Mouse (Mus musculus) myocyte (in vitro differentiated cells): ENCODE measurements around the gene Hic1. TPM values are rescaled to one million over a fixed set of nuclear protein-coding genes. Genes with fewer than 3 reads are reported as not detected.
A peak's percentile ranks its signal among the peaks of the same experiment; 100 is the strongest.

Experiments used
- H3K27me3 ChIP-seq: one replicate; pipeline ENCODE4 v1.6.1; 2011; ENCODE audit not compliant: control insufficient read depth, insufficient read depth, insufficient read length
- H3K36me3 ChIP-seq: one replicate; pipeline ENCODE4 v1.6.1; 2011; ENCODE audit not compliant: control insufficient read depth, insufficient read depth
- H3K4me2 ChIP-seq: one replicate; pipeline ENCODE4 v1.6.1; 2011; ENCODE audit warnings: low read depth, control low read depth
- H3K4me3 ChIP-seq: one replicate; pipeline ENCODE4 v1.5.1; 2011; ENCODE audit warnings: mild to moderate bottlenecking, control low read depth, moderate library complexity
- H3K79me2 ChIP-seq: one replicate; pipeline ENCODE4 v1.6.1; 2011; ENCODE audit not compliant: control insufficient read depth, insufficient read depth
- H3ac ChIP-seq: one replicate; pipeline ENCODE4 v1.6.1; 2011; ENCODE audit not compliant: control insufficient read depth, insufficient read length
- CEBPB ChIP-seq: IDR thresholded peaks from 2 replicates; pipeline ENCODE4 v1.6.1; 2011; ENCODE audit warnings: mild to moderate bottlenecking, moderate library complexity; ENCODE audit not compliant: poor library complexity, insufficient read depth, severe bottlenecking
- E2F4 ChIP-seq: IDR thresholded peaks from one replicate; pipeline ENCODE4 v1.6.1; 2011; ENCODE audit warnings: mild to moderate bottlenecking, control low read depth, moderate library complexity; ENCODE audit not compliant: insufficient read depth
- MAX ChIP-seq: IDR thresholded peaks from one replicate; pipeline ENCODE4 v1.6.1; 2011; ENCODE audit warnings: low read depth, mild to moderate bottlenecking, control low read depth
- MYOD1 ChIP-seq, 3 experiments: IDR thresholded peaks; one replicate each; pipeline ENCODE4 v1.6.1; 2011; ENCODE audit warnings: control low read depth in 2 of 3, low read depth in 2 of 3, mild to moderate bottlenecking in 2 of 3, moderate library complexity in 1 of 3; ENCODE audit not compliant: insufficient read length in 2 of 3, control insufficient read depth in 1 of 3
- MYOG ChIP-seq, 3 experiments: IDR thresholded peaks; one replicate each; pipeline ENCODE4 v1.6.1; 2011; ENCODE audit warnings: control low read depth in 2 of 3, low read depth in 2 of 3, mild to moderate bottlenecking in 2 of 3; ENCODE audit not compliant: insufficient read length in 2 of 3, control insufficient read depth in 1 of 3, insufficient read depth in 1 of 3
- POLR2A ChIP-seq: IDR thresholded peaks from one replicate; pipeline ENCODE4 v1.6.1; 2011; ENCODE audit warnings: low read depth, mild to moderate bottlenecking, control low read depth, moderate library complexity; ENCODE audit not compliant: insufficient read length
- POLR2AphosphoS2 ChIP-seq: IDR thresholded peaks from one replicate; pipeline ENCODE4 v1.6.1; 2011; ENCODE audit warnings: low read depth, control low read depth; ENCODE audit not compliant: insufficient read length
- REST ChIP-seq: IDR thresholded peaks from one replicate; pipeline ENCODE4 v1.6.1; 2011; ENCODE audit warnings: mild to moderate bottlenecking, control low read depth, moderate library complexity; ENCODE audit not compliant: insufficient read depth, insufficient read length
- SRF ChIP-seq: IDR thresholded peaks from one replicate; pipeline ENCODE4 v1.6.1; 2011; ENCODE audit warnings: low read depth; ENCODE audit not compliant: control insufficient read depth, insufficient read length
- TCF12 ChIP-seq: IDR thresholded peaks from one replicate; pipeline ENCODE4 v1.6.1; 2011; ENCODE audit warnings: mild to moderate bottlenecking, control low read depth; ENCODE audit not compliant: poor library complexity, insufficient read depth, severe bottlenecking
- TCF3 ChIP-seq: IDR thresholded peaks from one replicate; pipeline ENCODE4 v1.6.1; 2011; ENCODE audit warnings: low read depth, control low read depth; ENCODE audit not compliant: insufficient read length
- USF1 ChIP-seq: IDR thresholded peaks from one replicate; pipeline ENCODE4 v1.6.1; 2011; ENCODE audit warnings: low read depth, mild to moderate bottlenecking, control low read depth, moderate library complexity
- polyA plus RNA-seq: library from polyadenylated mRNA; unstranded; fragments of >200 nt; fragmentation: generic; extraction: Trizol; gene quantifications from one replicate; pipeline ENCODE4 v1.2.1, GENCODE M21; 2012; ENCODE audit warnings: missing spikeins

The Hic1 gene
- polyA plus RNA-seq, 1 experiment, result 0.11 TPM

- H3ac ChIP-seq, result no peak overlapping the region
- no peaks in the 10 kb centered on the region for H3K36me3 ChIP-seq
- TF ChIP-seq USF1 (no peak), CEBPB (no peak), REST (no peak), MAX (no peak), TCF12 (no peak), POLR2AphosphoS2 (no peak), MYOD1 (IDR thresholded peaks at IDR 0.05; ENCODE audit: control insufficient read depth in 1 of 3, insufficient read length in 2 of 3, low read depth in 2 of 3) (no peak), TCF3 (no peak), SRF (no peak), E2F4 (no peak), MYOG (IDR thresholded peaks at IDR 0.05; ENCODE audit: control insufficient read depth in 1 of 3, insufficient read depth in 1 of 3, insufficient read length in 2 of 3, low read depth in 2 of 3) (no peak), POLR2A (no peak)
- peaks cover 36% of the 10 kb centered on the region for H3K27me3 ChIP-seq
- no peak overlapping the region for H3K4me2 ChIP-seq
- no peak overlapping the region for H3K4me3 ChIP-seq
- no peaks in the 10 kb centered on the region for H3K79me2 ChIP-seq
Observed at GRCm38 (mm10) chr11:75197956-75198355, 28.6 kb upstream of the Hic1 start.

GRCm38 (mm10) chr11:75196131-75196530 lies 26.8 kb upstream of the Hic1 start:
- no peak for TF ChIP-seq REST
- TF ChIP-seq SRF, result no peak
- no peak for TF ChIP-seq MAX
- no peak for TF ChIP-seq TCF3
- TF ChIP-seq USF1, result no peak
- no peak for TF ChIP-seq TCF12
- no peak for TF ChIP-seq POLR2A
- no peak for TF ChIP-seq E2F4
- no peak for TF ChIP-seq MYOG (IDR thresholded peaks at IDR 0.05; ENCODE audit: control insufficient read depth in 1 of 3, insufficient read depth in 1 of 3, insufficient read length in 2 of 3, low read depth in 2 of 3)
- no peak for TF ChIP-seq CEBPB
- no peak for TF ChIP-seq POLR2AphosphoS2
- Histone ChIP-seq H3K27me3 (peaks cover 36% of the 10 kb centered on the region), H3K4me2 (no peak overlapping the region), H3K79me2 (no peaks in the 10 kb centered on the region), H3ac (no peak overlapping the region), H3K36me3 (no peaks in the 10 kb centered on the region), H3K4me3 (no peak overlapping the region)

DNA sequence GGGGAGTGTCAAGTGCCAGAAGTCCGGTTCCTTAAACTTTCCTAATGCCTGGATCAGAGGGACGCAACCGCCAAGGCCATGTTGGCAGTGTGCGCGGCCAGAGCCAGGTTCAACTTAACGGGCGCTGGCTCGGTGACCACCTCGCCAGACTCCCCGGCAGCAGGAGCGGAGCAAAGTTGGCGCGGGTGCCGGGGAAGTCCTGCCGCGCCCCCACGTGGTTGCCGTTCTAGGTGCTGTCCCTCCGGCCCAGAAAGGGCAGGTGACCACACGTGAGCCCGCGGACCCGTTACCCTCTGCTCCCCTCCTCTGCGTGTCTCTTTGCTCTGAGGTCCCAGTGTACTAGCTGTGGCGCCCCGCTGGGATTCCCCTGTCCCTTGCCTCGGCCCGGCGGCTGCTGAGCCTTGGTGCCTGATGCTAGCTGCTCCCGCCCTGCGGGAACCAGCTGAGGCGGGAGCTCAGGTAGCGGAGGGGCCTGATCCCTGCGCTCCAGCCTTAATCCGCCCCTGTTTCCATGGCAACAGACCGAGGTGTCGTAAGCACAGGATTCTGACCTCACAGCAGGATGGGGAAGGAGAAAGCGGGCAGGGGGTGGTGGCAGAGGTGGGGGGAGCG lies 25.6 kb upstream of the Hic1 start:
- peaks cover 36% of the 10 kb centered on the region for H3K27me3 ChIP-seq
- H3K4me2 ChIP-seq, result peak overlapping the region; percentile 74
- H3K4me3 ChIP-seq, result no peak overlapping the region
- TF ChIP-seq SRF (no peak), POLR2AphosphoS2 (no peak), CEBPB (no peak), MYOG (IDR thresholded peaks at IDR 0.05; ENCODE audit: control insufficient read depth in 1 of 3, insufficient read depth in 1 of 3, insufficient read length in 2 of 3, low read depth in 2 of 3) (no peak), USF1 (no peak), TCF12 (no peak), REST (no peak), MYOD1 (IDR thresholded peaks at IDR 0.05; ENCODE audit: control insufficient read depth in 1 of 3, insufficient read length in 2 of 3, low read depth in 2 of 3) (no peak), E2F4 (no peak), TCF3 (no peak), MAX (no peak), POLR2A (no peak)
- no peak overlapping the region for H3ac ChIP-seq
- no peaks in the 10 kb centered on the region for H3K36me3 ChIP-seq
- H3K79me2 ChIP-seq, result no peaks in the 10 kb centered on the region

GRCm38 (mm10) chr11:75194121-75194849 lies 25.0 kb upstream of the Hic1 start:
- Histone ChIP-seq H3K27me3 (peaks cover 36% of the 10 kb centered on the region), H3K4me2 (peak overlapping the region; percentile 74), H3ac (no peak overlapping the region), H3K36me3 (no peaks in the 10 kb centered on the region), H3K4me3 (peak overlapping the region; percentile 6), H3K79me2 (peaks cover 2% of the 10 kb centered on the region)
- no peak for TF ChIP-seq POLR2A
- no peak for TF ChIP-seq SRF
- TF ChIP-seq CEBPB, result no peak
- TF ChIP-seq REST, result no peak
- no peak for TF ChIP-seq USF1
- TF ChIP-seq POLR2AphosphoS2, result no peak
- no peak for TF ChIP-seq E2F4
- no peak for TF ChIP-seq MYOG (IDR thresholded peaks at IDR 0.05; ENCODE audit: control insufficient read depth in 1 of 3, insufficient read depth in 1 of 3, insufficient read length in 2 of 3, low read depth in 2 of 3)
- TF ChIP-seq TCF3, result no peak
- no peak for TF ChIP-seq MAX
- TF ChIP-seq MYOD1 (IDR thresholded peaks at IDR 0.05; ENCODE audit: control insufficient read depth in 1 of 3, insufficient read length in 2 of 3, low read depth in 2 of 3), result no peak
- no peak for TF ChIP-seq TCF12
